Mouse (Mus musculus): ENCODE measurements at regions not wholly inside any gene's neighbourhood (a gene's known extent, or its start where the extent isn't known, plus 50 kb on each side); places are given as distances from the start of the nearest gene placed in this dataset.

DNA sequence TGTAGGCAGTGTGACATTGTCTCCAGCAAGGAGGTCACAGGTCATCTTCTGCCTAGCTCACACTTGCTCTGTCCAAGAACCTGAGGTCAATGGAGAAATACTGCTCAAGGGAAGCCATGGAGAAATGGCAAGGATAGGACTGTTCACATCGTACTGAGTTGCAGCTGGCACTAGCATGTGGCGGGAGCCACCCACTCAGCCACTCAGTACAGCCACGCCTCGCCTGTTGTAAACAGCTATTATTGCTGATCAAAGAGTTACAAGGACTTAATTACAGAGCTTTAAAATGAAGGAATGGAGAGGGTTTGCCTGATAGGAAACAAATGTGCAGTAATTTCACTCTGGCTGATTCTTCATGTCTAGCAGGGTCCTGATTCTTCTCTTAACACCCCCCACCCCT lies 64.8 kb downstream of the Dll1 start:
- DNase-seq (ENCODE audit: low spot score): no peak

DNA sequence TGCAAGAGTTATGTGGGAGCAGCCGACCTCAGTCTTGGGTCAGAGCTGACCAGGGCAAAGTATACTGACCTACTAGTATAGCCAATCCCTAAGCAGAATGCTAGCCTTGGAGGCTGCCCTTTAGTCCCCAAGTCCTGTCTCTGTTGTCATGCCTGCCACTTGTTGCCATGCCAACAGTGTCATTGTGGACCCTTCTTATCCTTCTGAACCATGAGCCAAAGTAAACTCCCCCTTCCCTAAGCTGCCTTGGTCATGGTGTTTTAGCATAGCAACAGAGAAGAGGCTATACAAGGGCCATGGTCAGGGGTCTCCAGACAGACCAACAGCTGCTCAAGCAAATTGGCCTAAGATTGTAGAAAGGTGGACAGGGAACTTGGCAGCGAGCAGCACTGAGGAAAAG lies 66.2 kb downstream of the Dll1 start:
- DNase-seq (ENCODE audit: low spot score): no peak

DNA sequence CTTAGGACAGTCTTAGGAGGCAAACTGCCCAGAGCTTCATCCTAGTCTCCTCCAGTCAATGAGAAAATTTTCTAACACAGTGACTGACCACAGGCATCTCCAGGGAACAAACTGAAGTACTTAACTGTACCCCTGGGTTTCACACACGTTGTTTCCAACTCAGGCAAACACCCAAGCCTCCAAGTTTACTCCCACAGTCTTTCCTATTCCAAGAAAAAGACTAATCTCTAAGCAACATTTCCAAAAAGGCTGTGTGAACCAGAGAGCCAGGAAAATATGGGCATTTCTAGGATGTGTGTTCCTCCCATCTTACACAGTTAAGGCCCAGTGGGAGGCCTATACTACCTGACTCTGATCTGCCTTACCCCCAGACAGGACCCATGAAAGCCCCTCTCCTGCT lies 74.6 kb downstream of the Dll1 start:
- DNase-seq (ENCODE audit: low spot score): no peak

DNA sequence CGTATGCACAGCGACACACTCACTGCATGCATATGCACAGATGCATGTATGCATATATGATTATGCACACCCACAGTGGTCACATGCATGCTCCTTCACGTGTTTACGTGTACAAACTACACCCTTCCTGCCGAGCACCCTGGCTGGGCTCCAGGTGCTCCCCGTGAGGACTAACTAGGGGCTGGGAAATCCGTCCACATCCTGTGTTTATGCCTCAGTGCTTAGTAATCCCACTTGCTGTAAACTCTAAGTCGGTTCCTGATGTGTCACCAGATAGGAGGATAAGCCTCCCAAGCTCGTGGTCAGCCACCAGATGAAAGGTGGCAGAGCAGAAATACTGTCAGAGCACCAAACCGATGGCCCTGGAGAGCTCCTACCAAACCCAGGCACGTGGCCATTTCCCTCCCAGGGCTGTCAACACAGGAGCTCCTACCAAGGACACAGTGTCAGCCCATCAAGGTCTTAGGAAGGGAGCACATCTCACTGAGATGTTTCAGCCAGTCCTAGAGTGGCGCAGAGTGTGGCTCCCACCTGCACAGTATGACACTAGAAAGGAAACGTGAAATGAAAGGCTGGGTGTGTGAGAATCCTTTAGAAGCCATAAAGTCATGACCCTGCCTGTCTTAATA lies 76.8 kb downstream of the Dll1 start:
- DNase-seq (ENCODE audit: low spot score): no peak

DNA sequence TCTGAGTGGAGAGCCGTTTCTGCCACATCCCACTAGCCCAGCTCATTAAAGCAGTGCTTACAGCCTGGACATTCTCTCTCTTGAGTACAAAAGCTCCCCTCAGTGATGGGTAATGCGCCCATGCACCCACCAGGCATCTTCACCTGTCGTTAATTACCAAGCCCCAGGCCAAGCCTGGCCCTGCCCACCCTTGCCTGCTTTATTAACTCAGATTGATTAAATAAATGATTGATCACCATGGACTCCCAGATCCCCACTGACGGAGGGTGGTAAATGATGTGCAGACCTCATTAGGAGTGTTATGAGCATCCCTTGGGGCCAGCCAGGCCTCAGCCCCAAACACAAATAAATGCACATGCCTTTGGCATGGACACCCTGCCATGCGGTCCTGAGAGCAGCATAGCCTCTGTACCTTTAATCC lies 82.5 kb downstream of the Dll1 start:
- DNase-seq (ENCODE audit: low spot score): no peak

DNA sequence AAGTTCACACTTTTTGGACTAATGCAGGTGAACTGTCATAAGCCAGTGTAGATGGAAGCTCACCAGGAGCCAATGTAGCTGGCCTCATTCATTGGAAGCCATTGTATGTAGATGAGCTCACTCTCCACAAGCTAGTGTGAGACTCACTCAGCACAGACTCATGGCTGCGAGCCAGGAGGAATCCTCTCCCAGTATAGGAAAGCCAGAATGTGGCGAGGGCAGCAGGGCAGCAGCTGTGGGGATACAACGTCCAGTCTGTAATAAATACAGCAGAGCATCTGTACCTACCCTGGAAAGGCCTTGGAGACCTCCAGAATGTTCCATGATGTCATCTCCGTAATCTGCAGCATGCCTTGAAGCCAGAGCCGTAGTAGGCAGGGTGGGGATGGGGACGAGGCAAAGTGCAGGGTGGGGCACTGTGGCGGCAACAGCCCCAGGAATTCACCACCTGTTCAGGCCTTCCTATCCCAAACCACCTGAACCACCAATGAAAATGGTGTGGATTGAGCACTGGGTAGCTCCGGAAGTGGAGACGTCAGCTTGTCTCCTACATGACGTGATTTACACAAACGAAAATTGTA lies 84.1 kb downstream of the Dll1 start:
- DNase-seq (ENCODE audit: low spot score): no peak

DNA sequence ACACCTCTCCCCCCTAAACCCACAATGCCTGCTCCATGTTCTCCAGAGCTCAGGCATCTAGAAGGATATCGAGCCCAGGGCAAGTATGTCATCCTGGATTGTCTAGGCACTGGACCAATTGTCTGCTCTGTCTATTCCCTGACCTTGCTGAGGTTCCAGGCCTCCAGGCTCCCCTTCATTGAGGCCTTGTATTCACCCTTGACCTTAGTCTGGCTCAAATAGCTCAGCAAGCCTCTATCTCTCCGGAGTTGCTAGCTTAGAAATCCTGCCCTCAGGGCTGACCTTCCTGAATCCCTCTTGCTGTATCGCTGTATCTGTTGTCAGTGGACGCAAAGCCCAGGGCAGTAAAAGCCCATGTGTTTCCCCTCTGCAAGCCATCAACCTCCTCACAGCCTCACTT lies 85.0 kb downstream of the Dll1 start:
- no peak for DNase-seq (ENCODE audit: low spot score)

DNA sequence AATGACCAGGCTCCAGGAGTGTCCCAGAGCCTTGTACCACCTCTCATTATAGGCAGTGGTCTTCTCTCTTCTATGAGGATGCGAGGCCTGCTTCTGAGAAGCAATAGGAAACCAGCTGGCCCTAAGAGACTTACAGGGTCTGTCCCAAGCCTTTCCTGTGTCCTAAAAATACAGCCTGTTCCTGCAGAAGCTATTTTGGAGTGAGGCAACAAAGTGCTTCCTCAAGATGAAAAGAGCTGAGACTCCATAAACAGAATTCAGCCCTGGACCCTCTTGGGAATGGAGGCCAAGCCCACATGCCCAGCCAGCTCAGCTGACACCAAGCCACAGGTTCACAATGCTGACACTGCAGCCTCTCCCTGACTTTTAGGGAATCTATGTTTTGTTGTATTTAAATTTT lies 86.3 kb downstream of the Dll1 start:
- no peak for DNase-seq (ENCODE audit: low spot score)

DNA sequence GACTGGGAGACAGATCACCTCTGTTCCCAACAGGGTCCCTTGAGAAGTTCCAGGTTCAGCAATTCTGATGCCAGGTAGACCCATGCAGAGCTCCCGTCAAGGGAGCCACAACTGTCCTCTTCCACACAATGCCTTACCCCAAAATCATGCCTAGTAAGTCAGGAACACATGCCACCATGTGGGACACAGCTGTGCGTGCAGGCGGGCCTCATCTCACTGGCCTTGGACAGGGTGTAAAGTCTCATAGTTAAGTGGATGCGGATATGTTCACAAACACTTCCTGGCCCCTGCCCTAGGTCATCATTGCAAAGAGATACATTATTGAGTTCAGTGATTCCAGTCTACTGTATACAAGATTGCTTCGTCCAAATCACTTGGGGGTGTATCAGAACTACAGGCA lies 87.6 kb downstream of the Dll1 start:
- no peak for DNase-seq (ENCODE audit: low spot score)

DNA sequence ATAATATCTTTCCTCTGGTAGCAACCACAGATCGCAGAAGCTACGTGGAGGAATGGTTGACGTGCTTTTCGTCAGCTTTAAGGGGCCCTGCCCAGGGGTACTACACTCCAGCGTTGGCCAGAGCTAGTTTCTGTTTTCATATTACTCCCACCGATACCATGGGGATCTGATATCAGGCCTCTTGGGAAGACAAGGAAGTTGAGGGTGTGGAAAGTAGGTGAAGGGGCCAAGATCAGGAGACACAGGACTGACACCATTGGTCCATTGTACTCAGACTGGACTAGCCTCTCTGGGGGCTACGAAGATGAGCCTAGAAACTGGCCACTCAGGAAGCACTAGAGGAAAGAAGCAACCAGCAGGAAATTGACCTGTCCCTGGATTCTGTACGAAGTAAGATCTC lies 88.0 kb downstream of the Dll1 start:
- DNase-seq (ENCODE audit: low spot score): no peak

DNA sequence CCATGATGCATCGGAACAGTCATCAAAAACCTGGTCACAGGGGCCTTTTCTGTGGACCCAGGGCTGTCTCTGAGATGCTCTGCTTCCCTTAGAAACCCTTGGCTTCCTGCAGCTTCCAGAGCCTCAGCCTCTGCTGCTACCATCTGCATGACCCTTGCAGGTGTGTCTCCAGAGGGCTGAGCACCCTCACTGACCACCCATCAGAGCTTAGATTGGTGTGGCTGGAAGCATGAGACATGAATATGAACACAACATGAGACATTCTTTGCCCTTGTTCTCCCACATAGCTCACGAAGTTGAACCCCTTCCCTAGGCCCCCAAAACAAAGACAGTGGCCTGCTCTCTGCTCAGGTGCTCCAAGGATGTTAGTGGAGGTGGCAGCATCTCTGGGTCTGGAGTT lies 90.1 kb downstream of the Dll1 start:
- no peak for DNase-seq (ENCODE audit: low spot score)

DNA sequence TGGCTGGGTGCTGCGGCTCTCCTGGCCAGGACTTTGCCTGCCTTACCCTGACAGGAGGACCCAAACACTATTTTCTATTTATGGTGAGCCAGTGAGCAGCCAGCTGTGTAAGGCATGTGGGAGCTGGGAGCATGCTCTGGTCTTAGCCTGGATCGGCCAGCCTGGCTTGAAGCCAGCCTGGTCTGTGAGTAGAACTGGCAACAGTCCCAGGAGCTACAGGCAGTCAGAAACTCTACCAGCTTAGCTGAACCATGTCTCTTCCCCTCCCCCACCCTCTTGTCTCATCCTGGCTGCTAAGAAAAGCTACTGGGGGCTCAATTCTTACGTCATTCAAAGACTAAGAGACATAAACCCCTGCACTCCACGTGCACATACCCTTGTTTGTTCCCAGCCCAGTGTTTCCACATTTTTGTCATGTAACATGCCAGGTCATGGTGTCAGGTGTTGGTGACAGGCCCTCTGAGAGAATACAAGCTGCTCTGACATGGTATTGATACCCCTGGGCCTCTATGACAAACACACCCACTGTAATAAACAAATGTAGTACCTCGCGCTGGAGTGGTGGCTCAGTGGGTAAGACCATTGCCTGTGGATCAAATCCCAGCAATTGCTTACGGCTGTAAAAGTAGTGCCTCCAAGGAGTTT lies 91.2 kb downstream of the Dll1 start:
- DNase-seq (ENCODE audit: low spot score): peak; percentile 65

DNA sequence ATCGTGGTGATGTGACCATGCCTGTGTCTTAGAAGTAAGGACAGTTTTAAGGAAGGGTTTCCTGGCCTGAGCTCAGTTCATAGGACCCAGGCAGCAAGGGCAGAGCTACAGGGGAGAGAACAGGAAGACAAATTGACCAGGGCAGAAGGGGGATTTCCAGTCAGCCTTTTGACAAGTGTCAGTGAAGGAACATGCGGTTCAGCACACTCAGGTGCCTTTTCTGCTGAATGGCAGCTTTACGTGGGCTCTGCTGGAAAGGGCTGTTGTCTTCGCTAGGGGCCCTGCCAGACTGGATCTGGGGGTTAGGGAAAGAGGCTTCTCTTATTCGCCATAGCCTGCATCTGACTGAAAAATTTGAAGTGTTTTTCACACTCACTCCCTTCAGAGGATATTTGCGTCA lies 106.8 kb downstream of the Dll1 start:
- no peak for DNase-seq (ENCODE audit: low spot score)

DNA sequence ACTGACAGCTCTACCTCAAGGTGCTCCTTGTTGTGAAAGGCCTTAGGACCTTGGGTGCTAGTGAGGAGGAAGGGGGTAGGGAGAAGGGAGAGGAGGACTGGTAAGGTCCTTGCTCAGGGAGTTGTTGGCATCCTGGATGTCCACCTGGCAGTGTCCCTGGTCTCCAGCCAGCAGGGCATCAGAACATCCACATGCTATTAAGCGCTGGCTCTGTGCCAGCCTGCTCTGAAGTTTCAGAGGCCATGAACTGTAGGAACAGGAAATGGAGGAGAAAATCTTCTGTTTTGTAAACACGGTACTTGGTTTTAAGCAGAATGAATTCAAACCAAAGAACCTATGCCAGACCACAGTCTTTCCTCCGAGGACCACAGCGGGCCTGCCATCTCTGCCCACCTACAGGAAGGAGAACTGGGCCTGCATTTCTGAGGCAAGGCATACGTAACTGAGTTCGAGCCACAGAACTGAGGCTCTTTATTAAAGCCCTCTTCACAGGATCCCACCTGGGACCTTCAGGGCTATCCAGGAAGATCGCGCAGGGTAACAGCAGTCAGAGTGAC lies 107.5 kb downstream of the Dll1 start:
- DNase-seq (ENCODE audit: low spot score): no peak

DNA sequence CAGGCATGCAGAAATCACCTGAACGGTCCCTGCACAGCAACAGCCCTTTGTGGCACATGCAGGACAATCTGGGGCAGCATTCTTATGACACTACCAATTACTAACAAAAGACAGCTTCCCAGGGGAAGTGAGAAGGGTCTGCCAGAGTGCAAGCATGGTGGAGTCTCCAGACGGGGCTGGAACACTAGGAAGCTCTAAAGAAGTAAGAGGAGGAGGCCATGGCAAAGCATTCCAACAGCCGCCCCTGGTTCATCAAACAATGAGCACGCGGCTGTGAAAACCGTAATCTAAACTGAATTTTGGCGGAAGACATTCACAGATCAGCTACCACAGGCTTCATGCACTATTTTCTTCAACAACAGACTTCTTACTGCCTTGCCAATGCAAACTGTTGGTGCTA lies 109.0 kb downstream of the Dll1 start:
- DNase-seq (ENCODE audit: low spot score): no peak

DNA sequence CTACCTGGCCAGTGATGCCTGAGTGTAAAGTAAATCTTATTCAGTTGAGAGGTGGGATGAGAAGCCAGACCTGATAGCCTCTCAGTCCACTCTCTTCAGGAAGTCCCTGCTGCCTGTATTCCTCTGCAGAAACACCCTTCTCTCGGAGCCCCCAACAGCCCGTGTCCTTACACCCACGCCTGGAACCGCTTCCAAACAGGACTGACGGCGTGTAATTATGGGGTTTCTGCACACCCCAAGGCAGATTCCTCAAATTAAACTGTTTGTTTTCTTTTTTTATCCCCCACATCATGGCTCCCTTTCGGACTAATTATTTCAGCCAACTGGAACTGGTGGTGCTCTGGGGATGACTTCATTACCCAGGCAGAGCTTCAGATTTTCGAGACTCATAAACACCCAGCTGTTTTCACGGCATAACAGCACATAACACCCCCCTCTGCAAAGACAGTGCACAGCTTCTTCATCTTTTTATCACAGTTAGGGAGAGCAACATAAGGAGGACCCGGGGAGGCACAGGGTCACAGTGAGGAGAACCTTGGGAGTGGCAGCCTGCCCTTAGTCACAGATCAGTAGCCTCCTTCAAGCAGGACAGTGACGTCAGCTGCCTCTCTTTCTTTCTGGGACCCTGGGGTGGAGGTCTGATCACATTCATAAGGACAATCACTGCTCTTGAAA lies 117.1 kb downstream of the Dll1 start:
- DNase-seq (ENCODE audit: low spot score): no peak

DNA sequence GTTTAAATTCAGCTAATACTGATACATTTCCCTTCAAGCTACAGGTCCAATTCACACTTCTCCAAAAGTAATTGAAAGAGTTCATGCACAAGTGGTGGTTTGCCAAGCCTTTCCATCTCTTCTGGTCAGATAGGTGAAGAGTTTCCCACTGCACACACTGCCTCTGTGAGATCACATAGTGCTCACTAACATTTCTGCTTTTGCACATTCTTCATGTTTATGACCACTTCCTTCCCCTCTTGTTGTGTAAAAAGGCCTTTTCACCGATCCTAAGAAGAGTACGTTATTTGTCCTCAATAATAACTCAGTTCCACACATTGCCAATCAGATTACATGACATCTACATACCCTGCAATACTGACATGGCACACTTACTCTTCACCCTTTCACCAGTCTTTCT lies 120.8 kb downstream of the Dll1 start:
- no peak for DNase-seq (ENCODE audit: low spot score)

DNA sequence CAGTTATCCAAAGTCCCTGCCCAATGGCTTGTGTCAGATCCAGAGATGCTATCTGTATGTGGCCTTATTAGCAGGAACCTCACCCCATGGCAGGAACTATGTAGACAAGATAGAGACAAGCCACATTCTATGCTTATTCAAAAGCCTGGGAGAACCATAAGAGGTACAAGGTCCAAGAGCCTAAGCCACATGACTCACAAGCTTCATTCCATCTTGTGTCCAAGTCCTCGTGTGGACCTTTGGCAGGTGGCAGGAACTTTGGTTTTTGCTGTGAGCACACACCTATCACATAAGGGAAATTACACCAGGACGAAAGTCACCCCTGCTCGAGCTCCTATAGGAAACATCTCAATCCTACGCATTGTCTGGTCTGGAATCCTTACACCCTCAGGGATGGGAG lies 122.9 kb downstream of the Dll1 start:
- DNase-seq (ENCODE audit: low spot score): no peak

DNA sequence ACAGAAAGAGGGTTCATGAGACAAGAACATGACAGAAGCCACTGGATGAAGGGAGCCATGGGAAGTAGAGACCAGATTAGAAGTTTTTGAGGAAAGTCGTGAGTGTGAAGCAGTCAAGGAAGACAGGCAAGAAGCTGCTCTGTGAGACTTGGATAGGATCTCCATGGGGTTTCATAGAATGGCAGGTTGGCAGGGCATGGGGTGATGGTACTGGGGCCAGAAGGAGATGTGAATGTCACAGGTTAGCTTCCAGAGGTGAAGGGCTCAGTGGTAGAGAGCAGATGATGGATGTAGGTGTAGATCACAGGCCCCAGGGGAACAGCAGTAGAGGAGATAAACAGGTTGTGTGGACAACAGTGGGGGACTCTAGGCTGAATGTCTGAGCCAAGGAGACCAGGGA lies 123.4 kb downstream of the Dll1 start:
- no peak for DNase-seq (ENCODE audit: low spot score)

DNA sequence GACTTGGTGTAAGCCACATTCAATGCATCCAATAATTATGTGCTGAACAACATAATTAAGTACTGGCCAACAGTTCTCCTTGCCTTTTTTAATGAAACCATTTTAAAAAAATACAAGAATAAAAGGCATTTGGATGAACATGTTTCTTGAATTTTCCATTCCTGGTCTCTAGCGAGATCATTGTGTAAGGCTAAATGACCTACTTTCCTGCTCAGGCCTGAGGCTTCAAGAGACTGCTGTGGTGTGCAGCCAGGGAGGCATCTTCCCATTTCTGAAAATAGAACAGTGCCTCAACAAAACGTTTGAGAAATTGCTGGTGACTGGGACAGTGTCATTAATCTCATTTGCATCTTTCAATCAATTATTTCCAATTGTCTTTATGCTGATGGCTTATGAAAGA lies 124.5 kb downstream of the Dll1 start:
- DNase-seq (ENCODE audit: low spot score): no peak

DNA sequence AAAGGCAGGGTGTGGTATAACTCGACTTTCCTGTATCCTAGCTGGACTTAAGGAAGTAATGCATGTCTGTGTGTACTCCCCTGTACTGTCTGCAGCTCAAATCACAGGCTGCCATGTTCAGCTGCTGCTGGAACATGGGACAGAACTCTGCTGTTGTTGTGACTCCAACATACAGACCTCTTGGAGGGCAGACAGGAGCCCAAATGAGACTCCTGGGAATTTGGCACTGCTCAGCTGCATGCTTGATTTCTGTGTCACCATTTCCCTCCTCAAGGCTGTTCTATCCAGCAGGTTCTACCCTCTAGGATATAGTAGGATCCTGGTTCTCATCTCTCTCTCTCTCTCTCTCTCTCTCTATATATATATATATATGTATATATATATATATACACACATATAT lies 125.0 kb downstream of the Dll1 start:
- no peak for DNase-seq (ENCODE audit: low spot score)

DNA sequence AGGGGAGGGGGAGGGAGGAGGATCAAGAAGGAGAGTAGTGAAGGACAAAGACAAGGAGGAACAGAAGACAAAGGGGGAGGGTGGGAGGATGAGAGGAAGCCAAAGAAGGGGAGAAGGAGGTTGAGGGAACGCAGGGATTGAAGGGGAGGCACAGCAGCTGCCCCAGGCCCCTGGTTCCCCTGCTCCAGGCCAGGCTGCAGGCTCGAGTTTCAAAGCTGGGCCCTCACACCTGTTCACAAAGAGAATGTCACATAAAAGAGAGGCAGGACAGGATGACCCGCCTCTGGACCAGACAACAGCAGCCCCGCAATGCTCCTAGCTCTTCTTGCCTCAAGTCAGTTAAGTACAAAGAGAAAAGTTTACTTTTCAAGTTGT lies 128.3 kb downstream of the Dll1 start:
- DNase-seq (ENCODE audit: low spot score): no peak
